Mouse (Mus musculus) liver, postnatal 0 days (tissue): ENCODE measurements around the gene Dph3. TPM values are rescaled to one million over a fixed set of nuclear protein-coding genes. Genes with fewer than 3 reads are reported as not detected.
"Not testable (repeated sequence)": the region's sequence is repeated elsewhere in the genome, so short reads cannot be mapped to it uniquely, and the experiment has no call there.

Experiments
- ATAC-seq: fragments of 200-750 bp; cut with Nextera tagmentation; 2 replicates; pipeline ENCODE4 v1.8.0; 2017; ENCODE audit warnings: mild to moderate bottlenecking, moderate library complexity
- DNase-seq: peaks from one replicate; pipeline ENCODE4 v3.0.0-alpha.2; 2016
- H3K27ac ChIP-seq: fragments of 300-500 bp; sonication (generic); 2 replicates; pipeline ENCODE4 v1.5.1; 2014; ENCODE audit warnings: antibody characterized with exemption, moderate library complexity, mild to moderate bottlenecking, low read depth
- H3K27me3 ChIP-seq: fragments of 300-500 bp; sonication (generic); 2 replicates; pipeline ENCODE4 v1.6.1; 2014; ENCODE audit warnings: low read length, control low read depth, mixed read lengths; ENCODE audit not compliant: insufficient read depth
- H3K36me3 ChIP-seq: fragments of 300-500 bp; sonication (generic); replicated peaks from 2 replicates; pipeline ENCODE4 v1.6.1; 2014; ENCODE audit warnings: mild to moderate bottlenecking, control low read depth, low read length, moderate library complexity, mixed read lengths; ENCODE audit not compliant: insufficient read depth
- H3K4me1 ChIP-seq: fragments of 300-500 bp; sonication (generic); 2 replicates; pipeline ENCODE4 v1.6.1; 2014; ENCODE audit warnings: antibody characterized with exemption, mild to moderate bottlenecking, control low read depth; ENCODE audit not compliant: insufficient read depth
- H3K4me2 ChIP-seq: fragments of 300-500 bp; sonication (generic); 2 replicates; pipeline ENCODE4 v1.6.1; 2014; ENCODE audit warnings: low read depth, mild to moderate bottlenecking, low read length, moderate library complexity, mixed read lengths
- H3K4me3 ChIP-seq: fragments of 300-500 bp; sonication (generic); 2 replicates; pipeline ENCODE4 v1.5.1; 2014; ENCODE audit warnings: low read depth, low read length
- H3K9ac ChIP-seq: fragments of 300-500 bp; sonication (generic); replicated peaks from 2 replicates; pipeline ENCODE4 v1.6.1; 2014; ENCODE audit warnings: mild to moderate bottlenecking, moderate library complexity
- H3K9me3 ChIP-seq: fragments of 300-500 bp; sonication (generic); 2 replicates; pipeline ENCODE4 v1.6.1; 2016; ENCODE audit warnings: mild to moderate bottlenecking, control low read depth, low read length, mixed read lengths
- CTCF ChIP-seq: sonication (generic); IDR thresholded peaks from 2 replicates; pipeline ENCODE4 v1.5.1; 2016; ENCODE audit warnings: antibody characterized with exemption, low read depth
- EP300 ChIP-seq: IDR thresholded peaks from 2 replicates; pipeline ENCODE4 v1.6.1; 2016; ENCODE audit warnings: antibody characterized with exemption, low read depth, mild to moderate bottlenecking
- WGBS: fragments of 180-500 bp; shearing (Covaris S2); extraction: QIAGEN DNeasy Blood & Tissue Kit; methylation state at CpG from one replicate; pipeline ENCODE4 v1.1.7; 2014; ENCODE audit not compliant: insufficient replicate concordance; 5-methylcytosine and 5-hydroxymethylcytosine counted together
- polyA plus RNA-seq: library from polyadenylated mRNA; unstranded; fragments of >200 nt; fragmentation: Nextera tagmentation; extraction: Ambion mirVana; gene quantifications from 2 replicates; pipeline ENCODE4 v1.2.1, GENCODE M21; 2015

The Dph3 gene
- 55.9 and 58.1 TPM in 2 replicates for polyA plus RNA-seq

- H3K36me3 ChIP-seq: peaks cover 16% of the 10 kb centered on the region
- no peaks in the 10 kb centered on the region for H3K9me3 ChIP-seq
- H3K4me2 ChIP-seq: peak within 1 kb of the TSS; percentile 79
- WGBS: under 1% methylated on average over 43 of the region's 43 CpGs
- peaks cover 17% of the 10 kb centered on the region for H3K4me1 ChIP-seq
- H3K27me3 ChIP-seq: no peaks in the 10 kb centered on the region
- H3K27ac ChIP-seq: peak within 1 kb of the TSS; percentile 93
- peak within 1 kb of the TSS; percentile 72 for H3K9ac ChIP-seq
- ATAC-seq: peak; percentile 97
- DNase-seq: peak; percentile 99
- peak within 1 kb of the TSS; percentile 67 for H3K4me3 ChIP-seq
- TF ChIP-seq CTCF (peak; percentile 73), EP300 (no peak; the same call in 1 of the 2 replicates)
Measured at GRCm38 (mm10) chr14:32085486-32086201, at the start of gene Dph3. Gene Dph3, minus strand, starts transcription at chr14:32085729.

DNA sequence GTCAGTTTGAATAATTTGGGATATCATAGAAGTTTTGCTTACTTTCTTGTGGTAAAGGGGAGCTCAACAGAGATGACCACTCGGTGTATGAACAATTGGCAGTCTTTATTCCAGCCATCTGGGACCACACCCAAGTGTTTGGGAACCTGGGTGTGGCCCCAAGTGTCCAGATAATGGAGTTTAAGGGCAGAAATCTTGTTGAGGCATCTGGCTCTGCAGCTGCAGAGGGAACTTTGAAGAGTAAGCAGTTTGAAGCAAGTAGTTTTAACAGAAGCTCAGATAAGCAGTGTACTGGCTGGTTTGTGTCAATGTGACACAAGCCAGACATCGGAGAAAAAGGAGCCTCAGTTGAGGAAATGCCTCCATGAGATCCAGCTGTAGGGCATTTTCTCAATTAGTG lies 48.8 kb upstream of the Dph3 start:
- no peak overlapping the region for H3K4me3 ChIP-seq
- DNase-seq (no peak), ATAC-seq (peak; percentile 59)
- WGBS: 27% methylated on average over 2 of the region's 2 CpGs
- no peak overlapping the region for H3K9ac ChIP-seq
- peaks cover 30% of the 10 kb centered on the region for H3K4me1 ChIP-seq
- no peaks in the 10 kb centered on the region for H3K27me3 ChIP-seq
- TF ChIP-seq EP300: peak; percentile 80
- TF ChIP-seq CTCF: no peak
- H3K36me3 ChIP-seq: no peaks in the 10 kb centered on the region
- peak overlapping the region; percentile 52; the same call in 1 of the 2 replicates for H3K27ac ChIP-seq
- peak overlapping the region; percentile 28 for H3K4me2 ChIP-seq
- H3K9me3 ChIP-seq: no peaks in the 10 kb centered on the region

GRCm38 (mm10) chr14:32131836-32132235 lies 46.3 kb upstream of the Dph3 start:
- Histone ChIP-seq H3K27me3 (no peaks in the 10 kb centered on the region), H3K9ac (no peak overlapping the region), H3K27ac (peak overlapping the region; percentile 29; the same call in 1 of the 2 replicates), H3K4me3 (no peak overlapping the region), H3K4me2 (peak overlapping the region; percentile 38; the same call in 1 of the 2 replicates), H3K9me3 (no peaks in the 10 kb centered on the region), H3K36me3 (no peaks in the 10 kb centered on the region), H3K4me1 (peaks cover 30% of the 10 kb centered on the region)
- no peak for DNase-seq
- peak; percentile 63; the same call in 1 of the 2 replicates for ATAC-seq
- WGBS: 27% methylated on average over 4 of the region's 4 CpGs
- TF ChIP-seq CTCF (no peak), EP300 (peak; percentile 78)

GRCm38 (mm10) chr14:32128409-32128808 lies 42.9 kb upstream of the Dph3 start:
- TF ChIP-seq EP300 (no peak), CTCF (peak; percentile 57)
- Histone ChIP-seq H3K36me3 (no peaks in the 10 kb centered on the region), H3K4me3 (no peak overlapping the region), H3K9ac (no peak overlapping the region), H3K9me3 (no peaks in the 10 kb centered on the region), H3K27ac (no peak overlapping the region), H3K4me2 (no peak overlapping the region), H3K4me1 (peaks cover 5% of the 10 kb centered on the region; the same call in 1 of the 2 replicates), H3K27me3 (no peaks in the 10 kb centered on the region)
- ATAC-seq: no peak
- DNase-seq: no peak
- WGBS: 56% methylated on average over 5 of the region's 5 CpGs

- ATAC-seq, H3K4me1 ChIP-seq, H3K27ac ChIP-seq, H3K9me3 ChIP-seq, H3K9ac ChIP-seq, DNase-seq, H3K36me3 ChIP-seq, H3K4me2 ChIP-seq, H3K27me3 ChIP-seq, H3K4me3 ChIP-seq: not testable (repeated sequence)
- 68% methylated on average over 5 of the region's 5 CpGs for WGBS
Measured at GRCm38 (mm10) chr14:32125256-32125655, 39.7 kb upstream of the Dph3 start.

DNA sequence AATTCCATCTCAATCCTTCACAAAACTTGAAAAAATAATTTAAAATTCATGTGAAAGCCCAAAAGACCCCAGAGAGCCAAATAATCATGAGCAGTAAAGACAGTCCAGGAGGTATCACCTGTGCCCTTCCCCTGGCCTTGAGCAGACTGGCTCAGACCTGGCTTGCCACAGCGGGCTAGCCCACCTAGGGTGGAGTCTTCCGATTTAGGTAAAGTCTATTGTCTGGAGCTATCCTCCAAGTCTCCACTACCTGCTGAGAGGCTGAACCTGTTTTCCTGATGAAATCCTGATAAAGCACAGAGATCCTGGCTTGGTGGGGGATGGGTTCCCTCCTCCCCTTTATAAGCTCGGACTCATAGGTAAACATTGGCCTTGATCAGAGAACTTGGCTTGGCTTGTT lies 38.7 kb upstream of the Dph3 start:
- no peaks in the 10 kb centered on the region for H3K36me3 ChIP-seq
- no peak overlapping the region for H3K27ac ChIP-seq
- H3K9me3 ChIP-seq: no peaks in the 10 kb centered on the region
- DNase-seq (no peak), ATAC-seq (no peak)
- no peak overlapping the region for H3K4me2 ChIP-seq
- H3K4me3 ChIP-seq: no peak overlapping the region
- TF ChIP-seq CTCF (no peak), EP300 (no peak)
- H3K4me1 ChIP-seq: no peaks in the 10 kb centered on the region
- no peaks in the 10 kb centered on the region for H3K27me3 ChIP-seq
- WGBS: 75% methylated on average over 3 of the region's 3 CpGs
- no peak overlapping the region for H3K9ac ChIP-seq
